Mouse (Mus musculus): ENCODE data around the gene Hivep3.

The Hivep3 gene

DNA sequence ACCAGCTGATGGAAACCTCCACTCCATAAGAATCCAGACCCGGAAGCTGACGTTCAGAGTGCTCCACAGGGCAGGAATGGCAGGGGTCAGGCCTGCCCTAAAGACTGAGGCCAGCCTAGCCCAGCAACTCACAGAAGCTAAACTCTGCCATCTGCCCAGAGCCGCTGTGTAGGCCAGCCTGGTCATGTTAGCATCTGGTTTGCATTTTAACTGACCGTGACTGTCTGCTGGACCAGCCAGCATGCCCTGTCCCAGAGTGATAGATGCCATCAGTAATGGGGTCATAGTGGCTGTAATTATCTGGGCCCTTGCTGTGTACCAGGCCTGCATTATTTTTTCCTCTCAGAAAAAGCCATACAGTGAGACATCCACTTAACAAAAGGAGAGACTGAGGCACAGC lies 397.3 kb downstream of the Hivep3 start:
- in situ Hi-C loops (cut with MboI; ENCODE audit: low pct_unique_long_range_greater_than_20kb in 1 of 2, low sequenced_read_pairs in 2 of 2, unreplicated experiment in 1 of 2), result no loop called here

DNA sequence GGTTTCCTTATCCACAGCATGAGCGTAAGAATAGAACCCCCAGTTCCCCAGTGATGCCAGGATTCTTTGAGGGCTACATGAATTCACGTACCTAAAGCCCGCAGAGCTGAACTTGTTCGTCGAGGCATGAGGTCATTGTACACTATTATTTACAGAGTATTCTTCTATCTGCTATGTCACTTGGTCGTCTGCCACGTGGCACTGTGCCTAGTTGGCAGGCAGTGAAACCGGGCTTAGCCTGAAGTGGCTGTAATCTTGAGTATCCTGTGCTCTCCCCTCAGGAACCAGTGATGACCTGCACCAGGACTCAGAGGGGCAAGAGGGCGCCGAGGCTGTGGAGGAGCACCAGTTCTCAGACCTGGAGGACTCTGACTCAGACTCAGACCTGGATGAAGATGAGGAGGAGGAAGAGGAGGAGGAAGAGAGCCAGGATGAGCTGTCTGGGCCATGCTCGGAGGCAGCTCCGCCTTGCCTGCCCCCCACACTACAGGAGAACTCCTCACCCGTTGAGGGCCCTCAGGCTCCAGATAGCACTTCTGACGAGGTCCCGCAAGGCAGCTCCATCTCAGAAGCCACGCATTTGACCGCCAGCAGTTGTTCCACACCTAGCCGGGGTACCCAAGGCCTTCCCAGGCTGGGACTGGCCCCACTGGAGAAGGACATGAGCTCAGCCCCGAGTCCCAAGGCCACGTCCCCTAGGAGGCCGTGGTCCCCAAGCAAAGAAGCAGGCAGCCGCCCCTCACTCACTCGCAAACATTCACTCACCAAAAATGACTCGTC lies 398.0 kb downstream of the Hivep3 start:
- in situ Hi-C loops (cut with MboI; ENCODE audit: low pct_unique_long_range_greater_than_20kb in 1 of 2, low sequenced_read_pairs in 2 of 2, unreplicated experiment in 1 of 2), result no loop called here

DNA sequence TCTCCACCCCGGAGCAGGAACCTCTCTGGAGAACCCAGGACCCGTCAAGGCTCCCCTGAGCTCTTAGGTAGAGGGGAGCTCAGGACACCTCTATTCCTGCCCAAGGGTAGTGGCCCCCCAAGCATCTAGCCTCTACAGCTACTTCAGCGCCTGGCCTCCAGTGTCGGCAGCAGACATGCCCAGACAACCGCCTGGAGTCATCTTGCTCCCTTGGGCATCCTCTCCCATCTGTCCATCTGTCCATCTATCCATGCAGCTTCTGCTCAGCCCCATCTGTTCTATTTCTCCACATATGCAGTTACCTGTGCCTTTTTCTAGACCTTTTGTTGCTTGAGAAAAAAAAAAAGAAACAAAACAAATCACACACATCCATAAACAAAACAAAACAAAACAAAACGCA lies 400.6 kb downstream of the Hivep3 start:
- in situ Hi-C loops (cut with MboI; ENCODE audit: low pct_unique_long_range_greater_than_20kb in 1 of 2, low sequenced_read_pairs in 2 of 2, unreplicated experiment in 1 of 2), result no loop called here

DNA sequence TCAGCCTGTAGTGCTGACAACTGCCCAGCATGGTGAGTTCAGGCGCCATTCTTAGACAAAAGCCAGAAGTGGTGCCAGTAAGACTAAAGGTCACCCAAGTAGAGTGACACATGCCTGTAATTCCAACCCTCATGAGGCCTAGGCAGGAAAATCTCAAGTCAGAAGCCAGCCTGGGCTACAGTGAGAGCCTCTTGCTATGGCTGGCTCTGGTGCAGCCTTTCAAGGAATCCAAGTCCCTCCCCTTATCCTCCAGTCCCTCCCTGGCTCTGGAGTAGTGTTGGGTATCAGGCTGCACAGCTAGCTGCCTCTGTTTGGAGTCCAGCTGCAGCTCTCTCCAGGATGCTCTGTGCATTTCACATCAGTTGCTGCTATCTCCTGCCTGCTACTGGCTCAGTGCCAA lies 408.2 kb downstream of the Hivep3 start:
- in situ Hi-C loops (cut with MboI; ENCODE audit: low pct_unique_long_range_greater_than_20kb in 1 of 2, low sequenced_read_pairs in 2 of 2, unreplicated experiment in 1 of 2), result no loop called here

DNA sequence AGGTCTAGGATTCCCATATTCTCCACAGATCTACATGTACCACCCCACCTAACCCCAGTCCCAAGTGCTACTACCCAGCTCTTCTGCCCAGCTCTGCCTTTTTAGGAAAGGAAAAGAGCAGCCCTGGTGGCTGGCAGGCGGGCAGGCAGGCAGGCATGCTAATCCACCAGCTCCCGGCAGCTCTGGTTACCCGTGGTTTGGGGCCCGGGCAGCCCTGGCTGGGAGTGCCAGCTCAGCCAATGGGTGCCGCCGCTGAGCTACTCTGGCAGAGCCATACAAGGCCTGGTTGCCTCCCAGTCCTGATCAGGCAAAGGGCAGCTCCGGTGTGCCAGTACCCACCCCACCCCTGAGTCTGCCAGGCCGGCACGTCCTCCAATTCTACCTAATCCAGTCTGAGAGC lies 409.3 kb downstream of the Hivep3 start:
- in situ Hi-C loops (cut with MboI; ENCODE audit: low pct_unique_long_range_greater_than_20kb in 1 of 2, low sequenced_read_pairs in 2 of 2, unreplicated experiment in 1 of 2), result no loop called here

DNA sequence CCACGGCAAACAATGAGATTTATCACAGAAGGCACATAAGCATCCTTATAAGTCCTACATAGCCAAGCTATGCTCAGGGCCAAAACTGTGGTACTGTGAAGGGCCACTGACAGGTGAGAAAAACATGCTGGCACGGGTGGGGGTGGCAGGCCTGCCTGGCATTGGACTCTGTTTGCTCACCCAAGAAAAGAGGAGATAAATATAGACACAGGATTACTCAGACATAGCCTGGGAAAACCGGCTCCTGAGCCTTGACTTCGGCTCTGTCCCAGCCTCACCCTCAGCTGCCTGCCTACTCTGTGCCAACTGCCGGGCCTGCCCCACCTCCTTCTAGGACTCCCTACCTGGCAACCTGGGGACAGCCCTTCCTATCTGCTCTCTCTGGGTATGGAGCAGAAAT lies 410.8 kb downstream of the Hivep3 start:
- in situ Hi-C loops (cut with MboI; ENCODE audit: low pct_unique_long_range_greater_than_20kb in 1 of 2, low sequenced_read_pairs in 2 of 2, unreplicated experiment in 1 of 2), result no loop called here

DNA sequence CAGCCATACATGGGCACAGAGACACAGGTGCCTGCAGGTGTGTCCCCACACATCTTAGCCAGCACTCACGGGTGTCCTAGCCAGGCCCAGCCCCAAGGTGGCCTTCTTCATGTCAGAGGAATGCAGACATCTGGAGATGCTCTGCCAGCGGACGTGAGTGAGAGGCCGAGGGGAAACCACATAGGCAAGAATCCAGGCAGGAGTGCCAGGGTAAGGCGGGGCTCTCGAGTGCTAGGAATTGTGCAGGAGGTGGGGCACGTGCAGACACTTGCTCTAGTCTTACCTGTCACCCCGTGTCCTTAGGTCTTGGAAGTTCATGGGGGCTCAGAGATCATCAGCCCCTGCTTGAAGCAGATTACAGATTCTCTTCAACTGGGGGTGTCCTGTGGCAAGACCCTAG lies 412.3 kb downstream of the Hivep3 start:
- in situ Hi-C loops (cut with MboI; ENCODE audit: low pct_unique_long_range_greater_than_20kb in 1 of 2, low sequenced_read_pairs in 2 of 2, unreplicated experiment in 1 of 2), result no loop called here

DNA sequence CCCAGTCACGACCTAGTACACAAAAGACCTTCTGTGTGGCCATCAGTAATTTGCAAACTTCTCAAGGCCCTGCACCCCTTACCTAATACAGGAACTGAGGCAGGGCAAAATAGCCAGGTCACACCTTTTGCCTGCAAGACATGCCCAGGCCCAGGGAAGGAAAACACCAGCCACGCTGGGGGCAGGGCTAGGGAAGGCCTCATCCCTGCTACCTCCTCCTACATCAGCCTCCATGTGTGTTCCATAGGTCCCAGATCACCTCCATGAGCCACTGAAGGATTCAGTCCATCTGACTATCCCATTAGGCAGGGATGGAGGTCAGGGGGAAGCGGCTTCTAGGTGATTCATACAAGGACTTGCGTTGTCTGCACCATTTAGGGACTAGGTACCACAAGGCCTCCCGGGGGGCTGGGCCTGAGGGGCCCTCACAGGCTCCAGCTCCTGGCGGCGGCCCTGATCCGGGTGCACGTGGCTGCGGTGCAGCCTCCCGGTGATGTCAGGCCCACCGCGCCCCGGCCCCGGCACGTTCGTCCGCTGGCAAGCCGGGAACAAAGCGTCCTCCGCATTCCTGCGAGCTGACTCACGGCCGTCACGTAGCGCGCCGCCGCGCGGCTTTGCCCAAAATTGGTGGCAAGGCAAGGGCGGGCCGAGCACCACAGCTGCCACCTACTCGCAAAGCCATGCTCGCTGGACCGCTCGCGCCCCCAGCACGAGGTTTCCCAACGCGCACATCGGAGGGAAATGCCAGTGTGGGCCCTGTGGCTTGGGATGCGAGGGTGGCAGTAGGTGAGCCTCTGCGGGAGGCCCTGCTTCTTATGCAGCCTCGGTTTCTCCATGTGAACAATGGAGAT lies 414.9 kb downstream of the Hivep3 start:
- in situ Hi-C loops (cut with MboI; ENCODE audit: low pct_unique_long_range_greater_than_20kb in 1 of 2, low sequenced_read_pairs in 2 of 2, unreplicated experiment in 1 of 2), result no loop called here

DNA sequence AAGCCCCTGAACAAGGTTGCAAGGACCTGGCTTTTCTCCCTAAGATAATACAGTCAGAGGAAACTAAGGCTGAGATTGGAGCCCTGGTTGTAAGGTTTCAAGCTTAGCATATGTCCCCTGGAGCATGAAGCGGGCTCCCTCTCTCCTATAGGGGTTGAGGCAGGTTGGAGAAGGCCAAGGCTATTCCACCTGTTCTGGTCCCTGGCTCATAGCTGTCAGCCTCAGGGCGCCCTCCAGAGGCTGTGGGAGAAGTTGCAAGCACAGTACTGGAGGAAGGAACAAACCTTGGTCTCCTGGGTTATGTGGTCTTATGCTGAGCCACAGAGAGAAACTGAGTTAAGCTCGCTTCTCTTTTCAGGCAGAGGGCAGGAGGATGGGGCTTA lies 415.5 kb downstream of the Hivep3 start:
- in situ Hi-C loops (cut with MboI; ENCODE audit: low pct_unique_long_range_greater_than_20kb in 1 of 2, low sequenced_read_pairs in 2 of 2, unreplicated experiment in 1 of 2), result no loop called here

DNA sequence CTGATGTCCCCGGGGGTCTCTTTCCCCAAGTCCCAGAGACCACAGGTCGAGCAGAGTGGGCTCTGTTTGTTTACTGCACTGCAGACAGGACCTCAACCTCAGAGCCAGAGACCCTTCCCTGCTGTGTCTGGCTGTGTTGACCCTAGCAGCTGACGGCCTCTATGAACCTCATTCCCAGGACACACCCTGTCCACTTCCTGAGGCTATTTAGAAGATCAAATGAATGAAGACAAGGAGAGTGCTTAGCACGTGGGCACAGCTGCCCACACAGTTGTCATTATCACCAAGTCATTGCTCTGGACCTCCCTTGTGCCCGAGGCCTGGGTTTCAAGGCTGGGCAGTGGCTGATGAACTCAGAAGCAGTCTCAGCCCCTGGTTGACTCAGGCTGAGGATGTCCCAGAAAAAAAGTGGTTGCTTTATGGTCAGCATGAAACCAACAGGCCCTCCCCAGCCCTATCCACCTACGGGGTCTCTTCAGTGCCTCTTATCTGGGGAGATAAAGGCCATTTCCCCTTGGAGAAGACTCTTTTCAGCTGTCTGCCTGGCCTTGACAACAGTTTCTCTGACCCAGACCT lies 416.8 kb downstream of the Hivep3 start:
- in situ Hi-C loops (cut with MboI; ENCODE audit: low pct_unique_long_range_greater_than_20kb in 1 of 2, low sequenced_read_pairs in 2 of 2, unreplicated experiment in 1 of 2), result no loop called here

DNA sequence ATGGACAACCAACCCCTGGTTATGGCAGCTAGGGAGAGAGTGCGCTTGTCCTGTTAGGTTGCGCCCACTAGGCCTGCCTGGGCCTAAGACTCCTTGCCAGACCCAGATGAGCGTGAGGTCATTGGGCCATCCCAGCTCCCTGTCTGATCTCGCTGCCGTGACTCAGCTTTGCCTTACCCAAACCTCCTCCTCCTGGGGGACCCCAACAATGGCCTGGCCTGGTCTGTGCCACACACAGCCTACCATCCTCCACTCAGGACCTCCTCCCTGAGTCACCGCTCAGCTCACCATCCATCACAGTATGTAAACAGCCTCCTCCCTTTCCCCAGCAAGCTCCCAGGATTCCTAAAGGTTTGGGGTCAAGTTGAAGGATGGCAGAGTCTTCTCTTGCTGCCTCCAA lies 418.3 kb downstream of the Hivep3 start:
- in situ Hi-C loops (cut with MboI; ENCODE audit: low pct_unique_long_range_greater_than_20kb in 1 of 2, low sequenced_read_pairs in 2 of 2, unreplicated experiment in 1 of 2), result no loop called here

DNA sequence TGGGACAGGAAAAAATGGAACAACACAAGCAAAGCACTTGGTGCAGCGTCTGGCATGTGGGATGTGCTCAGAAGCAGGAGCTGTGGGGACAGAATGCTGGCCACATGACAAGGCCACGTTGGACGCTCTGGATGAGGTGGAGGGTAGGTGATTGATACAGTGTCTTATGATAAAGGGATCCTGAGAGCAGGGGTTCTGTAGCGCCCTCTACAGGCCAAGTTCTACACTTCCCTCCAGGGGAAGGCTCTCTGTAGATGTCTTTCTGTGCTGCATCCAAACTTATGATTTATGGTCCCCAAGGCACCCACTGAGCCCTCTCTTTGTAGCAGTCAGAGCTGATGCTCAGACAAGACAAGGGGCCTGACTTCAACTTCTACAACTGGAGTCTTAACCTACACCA lies 419.1 kb downstream of the Hivep3 start:
- in situ Hi-C loops (cut with MboI; ENCODE audit: low pct_unique_long_range_greater_than_20kb in 1 of 2, low sequenced_read_pairs in 2 of 2, unreplicated experiment in 1 of 2), result no loop called here

DNA sequence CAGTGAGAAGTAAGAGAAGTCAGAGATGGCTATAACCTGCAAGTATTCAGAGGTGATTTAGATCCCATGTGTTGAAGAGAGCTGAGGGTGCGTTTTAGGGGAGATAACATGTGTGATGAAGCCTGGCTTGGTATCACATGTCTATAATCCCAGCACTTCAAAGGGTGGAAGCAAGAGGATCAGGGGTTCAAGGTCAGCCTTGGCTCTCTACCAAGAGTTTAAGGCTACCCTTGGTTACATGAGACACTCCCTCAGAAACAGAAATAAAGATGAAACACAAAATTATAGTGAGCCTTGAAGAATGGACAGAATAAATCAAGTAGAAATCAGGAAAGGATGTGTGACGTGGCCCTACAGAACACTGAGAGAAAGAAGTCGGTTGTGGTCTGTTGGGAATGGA lies 420.2 kb downstream of the Hivep3 start:
- in situ Hi-C loops (cut with MboI; ENCODE audit: low pct_unique_long_range_greater_than_20kb in 1 of 2, low sequenced_read_pairs in 2 of 2, unreplicated experiment in 1 of 2), result no loop called here

DNA sequence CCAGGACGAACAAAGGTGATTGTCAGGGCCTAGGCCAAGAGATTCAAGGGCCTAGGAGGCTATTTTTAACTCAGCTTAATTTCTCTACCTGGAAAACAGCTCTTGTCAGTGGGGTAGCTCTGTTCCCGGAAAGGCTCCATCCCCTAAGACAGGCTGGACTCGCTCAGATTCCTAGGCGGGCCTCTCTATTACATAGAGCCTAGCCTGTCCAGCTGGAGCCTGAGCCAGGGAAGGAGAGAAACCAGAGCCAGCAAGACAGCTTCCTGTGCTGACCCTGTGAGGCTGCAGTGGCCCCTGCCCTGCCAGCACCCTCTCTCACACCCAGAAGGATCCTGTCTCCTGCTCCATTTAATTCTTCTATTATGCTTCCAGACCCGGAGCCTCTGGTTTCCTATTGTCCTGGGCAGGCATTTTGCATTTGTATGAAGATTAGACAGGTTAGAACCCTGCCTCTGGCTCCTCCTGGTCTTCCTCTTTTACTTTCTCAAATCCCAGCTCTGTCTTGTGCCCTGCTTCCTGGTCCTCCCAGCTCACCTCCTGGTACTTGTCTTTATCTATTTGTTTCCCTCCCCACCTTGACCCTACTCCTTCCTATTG lies 425.2 kb downstream of the Hivep3 start:
- in situ Hi-C loops (cut with MboI; ENCODE audit: low pct_unique_long_range_greater_than_20kb in 1 of 2, low sequenced_read_pairs in 2 of 2, unreplicated experiment in 1 of 2), result no loop called here

DNA sequence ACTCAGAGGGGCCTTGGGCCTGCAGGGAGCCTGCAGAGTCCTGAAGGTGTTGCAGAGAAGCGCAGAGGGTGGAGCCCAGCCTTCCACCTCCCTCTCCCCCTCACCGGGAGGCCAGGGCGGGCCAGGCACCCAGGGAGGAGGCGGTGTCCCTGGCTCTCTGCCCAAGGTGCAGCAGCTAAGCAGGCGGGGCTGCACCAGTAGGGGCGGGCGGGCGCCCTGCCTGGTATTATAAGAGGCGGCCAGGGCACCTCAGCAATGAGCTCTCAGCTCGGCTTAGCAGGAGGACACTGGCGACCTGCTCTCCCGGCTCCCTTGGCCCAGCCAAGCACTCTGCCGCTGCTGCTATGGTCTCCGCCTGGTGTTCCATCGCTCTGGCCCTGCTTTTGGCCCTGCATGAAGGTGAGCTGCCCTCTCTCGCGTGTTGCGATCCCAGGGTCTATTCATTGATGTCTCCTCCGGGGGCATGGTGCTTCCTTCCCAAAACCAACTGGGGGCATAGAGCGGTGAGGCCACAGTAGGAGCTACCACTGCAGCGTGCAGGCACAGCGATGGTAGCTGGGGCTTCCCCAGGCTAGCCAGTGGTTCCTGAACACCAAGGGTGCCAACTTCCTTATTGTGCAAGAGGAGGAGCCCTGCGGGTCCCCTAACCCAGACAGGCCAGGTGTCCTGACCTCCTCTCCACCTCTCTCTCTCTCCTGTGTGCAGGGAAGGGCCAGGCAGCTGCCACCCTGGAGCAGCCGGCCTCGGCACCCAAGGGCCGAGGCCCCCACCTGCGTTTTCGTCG lies 427.8 kb downstream of the Hivep3 start, which contains the start of gene Edn2:
TSS of gene Edn2 (plus strand) at position 41 of the 784 bp plus-strand sequence.
- in situ Hi-C loops (cut with MboI; ENCODE audit: low pct_unique_long_range_greater_than_20kb in 1 of 2, low sequenced_read_pairs in 2 of 2, unreplicated experiment in 1 of 2), result no loop called here

DNA sequence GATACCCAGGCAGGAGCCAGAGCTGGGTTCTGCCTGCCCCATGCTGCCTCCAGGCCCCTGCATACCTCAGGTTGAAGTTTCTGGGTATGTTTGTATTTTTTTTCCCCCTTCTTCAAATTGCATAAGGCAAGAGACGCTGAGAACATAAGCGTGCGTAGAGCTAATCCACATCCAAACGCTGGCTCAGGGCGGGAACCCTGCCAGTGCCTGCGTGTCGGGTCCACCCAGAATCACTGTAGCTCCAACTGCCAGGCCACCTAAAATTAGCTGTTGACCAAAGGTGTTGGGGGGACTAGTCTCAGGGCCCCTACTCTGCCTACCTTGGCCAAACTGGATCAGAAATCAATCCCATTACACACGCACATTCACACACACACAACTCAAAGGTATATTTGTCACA lies 429.0 kb downstream of the Hivep3 start:
- in situ Hi-C loops (cut with MboI; ENCODE audit: low pct_unique_long_range_greater_than_20kb in 1 of 2, low sequenced_read_pairs in 2 of 2, unreplicated experiment in 1 of 2), result no loop called here

DNA sequence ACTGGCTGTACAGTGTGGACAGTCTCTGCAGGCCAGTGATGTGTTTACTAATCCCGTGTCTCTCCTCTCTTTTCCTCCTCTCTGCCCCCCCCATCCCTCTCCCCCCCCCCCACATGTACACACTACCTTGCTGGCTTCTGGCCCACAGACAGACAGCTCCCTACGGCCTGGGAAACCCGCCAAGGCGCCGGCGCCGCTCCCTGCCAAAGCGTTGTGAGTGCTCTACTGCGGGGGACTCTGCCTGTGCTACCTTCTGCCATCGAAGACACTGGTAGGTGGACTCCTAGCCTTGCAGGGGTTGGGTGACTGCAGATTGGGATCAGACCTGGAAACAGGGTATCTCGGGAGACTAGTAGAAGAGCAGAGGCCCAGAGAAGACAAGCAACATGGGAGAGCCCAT lies 429.7 kb downstream of the Hivep3 start:
- in situ Hi-C loops (cut with MboI; ENCODE audit: low pct_unique_long_range_greater_than_20kb in 1 of 2, low sequenced_read_pairs in 2 of 2, unreplicated experiment in 1 of 2), result no loop called here

DNA sequence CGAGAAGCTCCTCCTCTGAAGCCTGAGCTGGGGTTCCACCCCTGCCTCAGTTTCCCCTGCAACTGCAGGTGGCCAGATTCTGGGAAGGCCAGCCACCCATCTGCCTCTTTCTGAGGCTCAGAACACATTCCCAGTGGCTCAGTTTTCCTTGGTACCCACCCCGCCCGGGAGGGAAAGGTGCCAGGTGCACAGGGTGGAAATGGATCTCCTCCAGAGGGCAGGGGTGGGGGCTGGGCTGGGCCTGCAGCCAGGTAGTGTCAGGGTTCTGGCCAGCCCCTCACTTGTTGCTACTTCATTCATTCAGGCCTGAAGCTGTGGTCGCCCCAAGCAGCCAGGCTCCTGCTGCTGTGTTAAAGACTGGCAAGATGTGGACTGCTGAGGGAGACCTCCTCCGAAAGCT lies 430.7 kb downstream of the Hivep3 start:
- in situ Hi-C loops (cut with MboI; ENCODE audit: low pct_unique_long_range_greater_than_20kb in 1 of 2, low sequenced_read_pairs in 2 of 2, unreplicated experiment in 1 of 2), result no loop called here

Measured in mouse embryonic stem cell (cell line).